Mouse (Mus musculus) limb, embryonic 12.5 days (tissue): ENCODE data around the gene Ddc. TPM values are rescaled to one million over a fixed set of nuclear protein-coding genes. Genes with fewer than 3 reads are reported as not detected.

ENCODE experiments used
- ATAC-seq: fragments of 200-750 bp; cut with Nextera tagmentation; 2 replicates; pipeline ENCODE4 v1.8.0; 2017; ENCODE audit warnings: low read depth, moderate TSS enrichment; ENCODE audit not compliant: insufficient number of reproducible peaks, insufficient read depth, low FRiP score, low TSS enrichment
- H3K27ac ChIP-seq: fragments of 300-500 bp; sonication (generic); 2 replicates; pipeline ENCODE4 v1.5.1; 2016; ENCODE audit warnings: mild to moderate bottlenecking, moderate library complexity
- H3K27me3 ChIP-seq: fragments of 300-500 bp; sonication (generic); 2 replicates; pipeline ENCODE4 v1.6.1; 2016; ENCODE audit warnings: mild to moderate bottlenecking, moderate library complexity
- H3K36me3 ChIP-seq: fragments of 300-500 bp; sonication (generic); 2 replicates; pipeline ENCODE4 v1.6.1; 2016; ENCODE audit warnings: mild to moderate bottlenecking, moderate library complexity
- H3K4me1 ChIP-seq: fragments of 300-500 bp; sonication (generic); replicated peaks from 2 replicates; pipeline ENCODE4 v1.6.1; 2016
- H3K4me2 ChIP-seq: fragments of 300-500 bp; sonication (generic); 2 replicates; pipeline ENCODE4 v1.6.1; 2016; ENCODE audit warnings: mild to moderate bottlenecking, moderate library complexity
- H3K4me3 ChIP-seq: fragments of 300-500 bp; sonication (generic); replicated peaks from 2 replicates; pipeline ENCODE4 v1.5.1; 2016; ENCODE audit warnings: mild to moderate bottlenecking
- H3K9ac ChIP-seq: fragments of 300-500 bp; sonication (generic); replicated peaks from 2 replicates; pipeline ENCODE4 v1.6.1; 2016; ENCODE audit warnings: mild to moderate bottlenecking, moderate library complexity
- H3K9me3 ChIP-seq: fragments of 300-500 bp; sonication (generic); 2 replicates; pipeline ENCODE4 v1.6.1; 2016; ENCODE audit warnings: mild to moderate bottlenecking, moderate library complexity
- WGBS: fragments of 180-500 bp; shearing (Covaris S2); methylation state at CpG from one replicate; pipeline ENCODE4 v1.1.7; 2016; 5-methylcytosine and 5-hydroxymethylcytosine counted together
- polyA plus RNA-seq: library from polyadenylated mRNA; unstranded; fragments of >200 nt; fragmentation: Nextera tagmentation; extraction: Ambion mirVana; gene quantifications from 2 replicates; pipeline ENCODE4 v1.2.1, GENCODE M21; 2016

Ddc gene
- polyA plus RNA-seq, 1 experiment from 2014 or later, result 13.0 TPM

DNA sequence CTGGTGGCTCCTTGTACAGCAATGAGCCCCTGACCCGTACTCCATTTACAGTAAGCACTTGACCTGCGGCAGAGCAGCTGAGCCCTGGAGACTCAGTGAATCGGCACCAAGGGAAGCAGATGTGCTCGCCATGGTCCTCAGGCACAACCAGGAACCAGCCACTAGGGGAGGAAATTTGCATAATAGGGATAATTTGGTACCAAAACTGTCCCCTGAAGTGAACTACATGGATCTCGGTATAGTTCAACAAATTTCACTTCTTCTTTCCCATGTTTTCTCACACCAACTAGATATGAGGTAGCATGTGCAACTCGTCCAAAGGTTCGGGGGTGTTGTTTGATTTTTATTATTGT, 121.1 kb downstream of the Ddc start:
- 87% methylated on average over 7 of the region's 7 CpGs for WGBS
- Histone ChIP-seq H3K36me3 (no peaks in the 10 kb centered on the region), H3K27me3 (peaks cover 3% of the 10 kb centered on the region; the same call in 1 of the 2 replicates), H3K27ac (no peak overlapping the region), H3K4me2 (no peak overlapping the region), H3K4me1 (no peaks in the 10 kb centered on the region), H3K9ac (no peak overlapping the region), H3K4me3 (no peak overlapping the region), H3K9me3 (no peaks in the 10 kb centered on the region)
- no peak for ATAC-seq

- Histone ChIP-seq H3K4me1 (no peaks in the 10 kb centered on the region), H3K9ac (no peak overlapping the region), H3K27me3 (no peaks in the 10 kb centered on the region), H3K27ac (no peak overlapping the region), H3K4me3 (no peak overlapping the region), H3K4me2 (no peak overlapping the region), H3K36me3 (no peaks in the 10 kb centered on the region), H3K9me3 (no peaks in the 10 kb centered on the region)
- no peak for ATAC-seq
- WGBS, result 78% methylated on average over 4 of the region's 4 CpGs
Measured at GRCm38 (mm10) chr11:11776071-11776821, 121.7 kb downstream of the Ddc start.

- Histone ChIP-seq H3K36me3 (no peaks in the 10 kb centered on the region), H3K4me3 (no peak overlapping the region), H3K4me1 (no peaks in the 10 kb centered on the region), H3K4me2 (no peak overlapping the region), H3K9me3 (no peaks in the 10 kb centered on the region), H3K27ac (no peak overlapping the region), H3K27me3 (no peaks in the 10 kb centered on the region), H3K9ac (no peak overlapping the region)
- no peak for ATAC-seq
- WGBS, result 83% methylated on average over 5 of the region's 5 CpGs
Measured at GRCm38 (mm10) chr11:11774893-11775292, 123.1 kb downstream of the Ddc start.

GRCm38 (mm10) chr11:11774384-11774783, 123.6 kb downstream of the Ddc start:
- H3K9ac ChIP-seq, result no peak overlapping the region
- no peaks in the 10 kb centered on the region for H3K9me3 ChIP-seq
- H3K4me3 ChIP-seq, result no peak overlapping the region
- no peaks in the 10 kb centered on the region; the same call in 1 of the 2 replicates for H3K27me3 ChIP-seq
- no peak overlapping the region for H3K27ac ChIP-seq
- WGBS, result 87% methylated on average over 4 of the region's 4 CpGs
- no peaks in the 10 kb centered on the region for H3K4me1 ChIP-seq
- H3K36me3 ChIP-seq, result no peaks in the 10 kb centered on the region
- no peak overlapping the region for H3K4me2 ChIP-seq
- ATAC-seq, result no peak

DNA sequence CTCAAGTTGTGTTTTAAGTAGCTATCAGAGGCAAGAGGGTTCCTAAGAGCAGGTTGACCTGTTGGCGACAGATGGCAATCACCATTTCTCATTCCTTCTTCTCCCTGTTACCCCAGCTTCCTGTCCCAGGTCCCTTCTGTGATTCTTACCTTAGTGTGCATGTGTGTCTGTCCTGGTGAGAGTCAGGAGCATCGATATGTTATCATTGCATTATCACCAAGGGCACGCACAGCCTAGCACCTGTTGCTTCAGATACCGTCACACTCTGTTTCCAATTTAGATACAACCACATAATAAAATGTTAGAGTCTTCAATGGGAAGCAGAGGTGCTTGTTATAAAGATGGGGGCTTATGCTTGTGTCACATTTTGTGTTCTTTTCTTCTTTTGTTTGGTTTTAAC, 125.7 kb downstream of the Ddc start:
- H3K27me3 ChIP-seq, result no peaks in the 10 kb centered on the region; the same call in 1 of the 2 replicates
- H3K27ac ChIP-seq, result no peak overlapping the region
- no peak overlapping the region for H3K4me3 ChIP-seq
- H3K9me3 ChIP-seq, result no peaks in the 10 kb centered on the region
- no peak for ATAC-seq
- 86% methylated on average over 4 of the region's 4 CpGs for WGBS
- no peaks in the 10 kb centered on the region for H3K4me1 ChIP-seq
- no peak overlapping the region for H3K9ac ChIP-seq
- no peaks in the 10 kb centered on the region for H3K36me3 ChIP-seq
- no peak overlapping the region for H3K4me2 ChIP-seq

DNA sequence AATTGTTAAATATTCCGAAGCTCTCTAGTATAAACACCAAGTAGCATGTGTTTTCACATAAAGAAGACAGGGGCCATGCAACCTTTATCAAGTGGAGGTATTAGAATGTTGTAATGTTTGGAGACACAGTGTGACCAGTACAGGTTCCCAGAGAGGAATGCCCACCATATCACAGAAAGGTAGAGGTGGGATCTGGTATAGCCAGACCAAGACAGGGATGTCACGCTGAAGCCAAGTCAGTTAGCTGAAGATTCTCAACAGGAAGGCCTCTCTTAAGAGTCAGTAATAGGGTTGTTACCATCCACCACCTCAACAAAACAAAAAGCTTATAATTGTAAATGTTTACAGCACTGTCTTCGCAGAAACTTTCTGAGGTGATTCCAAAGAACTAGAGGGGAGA, 127.3 kb downstream of the Ddc start:
- H3K27me3 ChIP-seq, result no peaks in the 10 kb centered on the region; the same call in 1 of the 2 replicates
- H3K9me3 ChIP-seq, result no peaks in the 10 kb centered on the region
- H3K4me3 ChIP-seq, result no peak overlapping the region
- no peak overlapping the region for H3K9ac ChIP-seq
- 85% methylated on average over 3 of the region's 3 CpGs for WGBS
- no peaks in the 10 kb centered on the region for H3K4me1 ChIP-seq
- no peaks in the 10 kb centered on the region for H3K36me3 ChIP-seq
- ATAC-seq, result no peak
- no peak overlapping the region for H3K4me2 ChIP-seq
- H3K27ac ChIP-seq, result no peak overlapping the region

- H3K27ac ChIP-seq, result no peak overlapping the region
- H3K27me3 ChIP-seq, result no peaks in the 10 kb centered on the region; the same call in 1 of the 2 replicates
- ATAC-seq, result no peak
- H3K9me3 ChIP-seq, result no peaks in the 10 kb centered on the region
- WGBS, result 92% methylated on average over 20 of the region's 20 CpGs
- no peaks in the 10 kb centered on the region for H3K36me3 ChIP-seq
- H3K4me3 ChIP-seq, result no peak overlapping the region
- H3K4me2 ChIP-seq, result no peak overlapping the region
- H3K9ac ChIP-seq, result no peak overlapping the region
- no peaks in the 10 kb centered on the region for H3K4me1 ChIP-seq
Measured at GRCm38 (mm10) chr11:11769281-11769680, 128.7 kb downstream of the Ddc start.

DNA sequence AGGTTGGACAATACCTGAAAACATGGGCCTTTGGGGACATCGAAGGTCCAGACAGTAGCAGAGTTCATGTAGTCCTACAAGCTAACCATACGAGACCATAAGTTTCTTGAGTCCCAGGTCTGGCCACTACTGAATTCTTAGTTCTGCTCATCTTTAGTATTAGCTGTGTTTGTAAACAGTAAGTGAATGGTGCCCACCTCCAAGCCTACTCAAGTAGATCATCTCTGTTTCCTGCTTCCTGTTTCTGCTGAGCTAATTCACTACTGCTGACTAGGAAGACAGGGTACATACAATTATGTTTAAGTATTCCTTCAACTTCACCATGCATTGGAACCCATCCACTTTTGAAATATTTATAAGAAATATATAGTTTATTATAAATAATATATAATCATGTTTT, 129.9 kb downstream of the Ddc start:
- Histone ChIP-seq H3K4me1 (no peaks in the 10 kb centered on the region), H3K4me3 (no peak overlapping the region), H3K27me3 (no peaks in the 10 kb centered on the region; the same call in 1 of the 2 replicates), H3K36me3 (no peaks in the 10 kb centered on the region), H3K9ac (no peak overlapping the region), H3K9me3 (no peaks in the 10 kb centered on the region), H3K27ac (no peak overlapping the region), H3K4me2 (no peak overlapping the region)
- no peak for ATAC-seq
- WGBS, result 88% methylated on average over 2 of the region's 2 CpGs

DNA sequence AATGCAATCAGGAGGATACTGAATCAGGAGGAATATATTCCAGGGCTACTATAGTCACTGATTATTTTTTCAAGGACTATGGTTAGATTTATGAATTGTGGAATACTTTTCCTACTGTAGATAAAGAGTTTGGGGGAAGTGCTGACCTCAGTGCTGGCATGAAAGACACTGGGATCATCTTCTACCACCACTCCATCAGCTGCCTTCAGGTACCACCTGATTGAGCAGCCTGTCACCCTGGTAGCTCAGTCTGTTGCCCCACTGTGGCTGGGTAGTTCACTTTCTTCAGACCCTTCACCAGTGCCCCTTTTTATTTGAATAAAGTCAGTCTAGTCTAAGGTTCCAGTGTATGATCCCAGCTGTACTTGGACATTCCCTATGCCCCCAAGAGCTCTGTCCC, 131.2 kb downstream of the Ddc start:
- Histone ChIP-seq H3K4me2 (no peak overlapping the region), H3K9me3 (no peaks in the 10 kb centered on the region), H3K27me3 (no peaks in the 10 kb centered on the region; the same call in 1 of the 2 replicates), H3K9ac (no peak overlapping the region), H3K36me3 (no peaks in the 10 kb centered on the region), H3K27ac (no peak overlapping the region), H3K4me1 (no peaks in the 10 kb centered on the region), H3K4me3 (no peak overlapping the region)
- no peak for ATAC-seq

DNA sequence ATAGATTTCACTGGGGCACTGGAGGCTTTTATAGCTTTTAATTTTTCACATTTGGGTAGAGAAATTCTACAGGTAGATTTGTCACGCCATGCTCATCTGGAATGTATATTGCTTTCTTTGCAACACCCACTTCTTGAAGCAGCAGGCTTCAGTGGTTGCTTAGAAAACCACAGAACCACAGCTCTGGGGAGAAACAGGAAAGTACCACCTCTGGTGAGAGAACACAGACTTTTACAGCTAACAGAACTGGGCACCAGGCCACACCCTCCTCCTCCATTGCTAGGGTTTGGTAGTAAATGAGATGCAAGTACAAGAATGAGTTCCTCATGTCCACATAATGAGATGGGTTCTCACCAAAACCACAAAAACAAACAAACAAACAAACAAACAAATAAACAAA, 131.8 kb downstream of the Ddc start:
- H3K9ac ChIP-seq, result no peak overlapping the region
- WGBS, result 81% methylated on average over 1 of the region's 1 CpGs
- H3K27ac ChIP-seq, result no peak overlapping the region
- H3K9me3 ChIP-seq, result no peaks in the 10 kb centered on the region
- ATAC-seq, result no peak
- H3K27me3 ChIP-seq, result no peaks in the 10 kb centered on the region; the same call in 1 of the 2 replicates
- no peaks in the 10 kb centered on the region for H3K4me1 ChIP-seq
- no peak overlapping the region for H3K4me3 ChIP-seq
- H3K4me2 ChIP-seq, result no peak overlapping the region
- H3K36me3 ChIP-seq, result no peaks in the 10 kb centered on the region

- H3K4me3 ChIP-seq, result no peak overlapping the region
- no peaks in the 10 kb centered on the region; the same call in 1 of the 2 replicates for H3K27me3 ChIP-seq
- H3K9me3 ChIP-seq, result no peaks in the 10 kb centered on the region
- ATAC-seq, result no peak
- no peaks in the 10 kb centered on the region for H3K4me1 ChIP-seq
- H3K27ac ChIP-seq, result no peak overlapping the region
- WGBS, result 78% methylated on average over 1 of the region's 1 CpGs
- H3K9ac ChIP-seq, result no peak overlapping the region
- H3K36me3 ChIP-seq, result no peaks in the 10 kb centered on the region
- H3K4me2 ChIP-seq, result no peak overlapping the region
Measured at GRCm38 (mm10) chr11:11765414-11765813, 132.5 kb downstream of the Ddc start.
